Mouse (Mus musculus): Measurements from ENCODE around the gene Lrrc26.

Lrrc26 gene

GRCm38 (mm10) chr2:25293706-25294105, 4.0 kb downstream of the Lrrc26 start:
- no peak for DNase-seq (ENCODE audit: low spot score in 2 of 2)

GRCm38 (mm10) chr2:25297093-25297492, 7.4 kb downstream of the Lrrc26 start:
- no peak for DNase-seq (ENCODE audit: low spot score in 2 of 2)

- DNase-seq (ENCODE audit: low spot score in 2 of 2), result no peak
Measured at GRCm38 (mm10) chr2:25298046-25298445, 8.3 kb downstream of the Lrrc26 start.

GRCm38 (mm10) chr2:25303452-25303851, 13.7 kb downstream of the Lrrc26 start:
- no peak for DNase-seq (ENCODE audit: low spot score in 2 of 2)

- no peak for DNase-seq (ENCODE audit: low spot score in 2 of 2)
Measured at GRCm38 (mm10) chr2:25303931-25304656, 14.4 kb downstream of the Lrrc26 start.

- DNase-seq (ENCODE audit: low spot score in 2 of 2), result no peak
Measured at GRCm38 (mm10) chr2:25304657-25305541, 15.2 kb downstream of the Lrrc26 start.

DNA sequence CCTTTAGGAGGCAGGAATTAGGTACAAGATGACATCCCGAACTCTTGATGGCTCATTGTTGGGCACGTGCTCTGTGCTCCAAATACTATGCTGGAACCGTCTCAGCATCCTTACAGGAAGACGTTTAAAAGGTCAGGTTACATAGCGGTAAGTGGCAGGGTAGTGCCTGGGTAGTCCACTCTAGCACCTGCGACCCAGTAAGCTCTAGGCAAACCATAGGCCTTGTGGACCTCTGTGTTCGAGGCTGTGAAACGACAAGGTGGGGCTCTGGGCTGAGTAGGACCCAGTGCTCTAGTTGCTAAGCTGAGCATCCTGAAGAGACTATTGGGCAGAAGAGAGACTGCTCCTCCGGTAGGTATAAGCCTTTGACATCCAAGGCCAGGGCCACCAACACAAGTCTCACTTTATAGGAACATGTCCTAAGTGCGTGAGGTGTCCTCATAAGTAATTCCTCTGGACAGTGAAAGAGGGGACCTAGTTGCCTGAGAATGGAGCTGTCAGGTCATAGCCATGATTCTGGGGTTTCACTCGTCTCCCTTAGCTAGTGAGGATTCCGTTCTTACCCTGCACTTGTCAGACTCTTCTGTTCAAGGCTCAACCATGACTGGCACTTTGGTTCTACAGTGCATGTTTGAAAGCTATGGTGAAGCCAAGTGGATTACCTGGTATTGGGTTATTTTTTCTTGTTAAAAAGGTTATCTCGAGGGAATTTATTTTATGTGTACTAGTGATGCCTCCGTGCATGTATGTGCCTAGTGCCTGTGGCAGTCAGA, 16.1 kb downstream of the Lrrc26 start:
- no peak for DNase-seq (ENCODE audit: low spot score in 2 of 2)

DNA sequence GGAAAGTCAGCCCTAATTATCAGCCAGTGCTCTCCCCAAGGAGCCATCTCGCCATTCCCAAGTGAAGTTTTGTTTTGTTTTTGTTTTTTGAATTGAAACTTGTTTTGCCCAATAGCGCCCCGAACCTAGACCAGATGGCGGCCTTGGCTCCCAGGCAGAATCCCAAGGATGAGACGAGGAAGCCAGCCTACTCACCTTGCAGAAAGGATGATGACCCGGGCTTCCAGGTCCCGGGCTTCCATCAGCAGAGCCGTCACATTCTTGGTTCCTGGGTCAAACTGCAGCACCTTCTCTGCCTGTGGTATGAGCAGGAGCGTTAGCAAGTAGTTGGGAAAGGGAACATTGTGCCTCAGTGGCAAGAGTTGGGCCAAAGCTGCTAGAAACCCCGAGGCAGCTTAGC, 20.5 kb downstream of the Lrrc26 start:
- DNase-seq (ENCODE audit: low spot score in 2 of 2), result no peak

- DNase-seq (ENCODE audit: low spot score in 2 of 2), result no peak
Measured at GRCm38 (mm10) chr2:25310969-25311368, 21.3 kb downstream of the Lrrc26 start.

DNA sequence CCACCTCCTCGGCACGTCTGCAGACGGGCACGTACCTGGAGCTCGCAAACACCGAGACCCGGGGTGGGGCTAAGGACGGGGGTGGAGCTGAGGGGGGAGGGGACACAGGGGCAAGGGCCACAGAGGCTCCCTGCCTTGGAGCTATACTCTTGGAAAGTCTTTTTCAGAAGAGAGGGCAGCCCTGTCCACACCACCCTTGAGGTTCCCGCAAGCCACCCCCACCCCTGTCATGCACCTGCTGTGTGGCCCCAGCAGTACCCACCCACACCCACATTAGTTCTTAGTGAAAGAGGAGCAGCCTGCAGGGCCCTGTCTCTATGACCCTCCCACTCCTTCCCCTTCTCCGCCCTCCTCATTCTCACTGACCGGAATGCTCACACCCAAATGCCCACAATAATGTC, 21.8 kb downstream of the Lrrc26 start:
- no peak for DNase-seq (ENCODE audit: low spot score in 2 of 2)

- no peak for DNase-seq (ENCODE audit: low spot score in 2 of 2)
Measured at GRCm38 (mm10) chr2:25318119-25318966, 28.6 kb downstream of the Lrrc26 start.

DNA sequence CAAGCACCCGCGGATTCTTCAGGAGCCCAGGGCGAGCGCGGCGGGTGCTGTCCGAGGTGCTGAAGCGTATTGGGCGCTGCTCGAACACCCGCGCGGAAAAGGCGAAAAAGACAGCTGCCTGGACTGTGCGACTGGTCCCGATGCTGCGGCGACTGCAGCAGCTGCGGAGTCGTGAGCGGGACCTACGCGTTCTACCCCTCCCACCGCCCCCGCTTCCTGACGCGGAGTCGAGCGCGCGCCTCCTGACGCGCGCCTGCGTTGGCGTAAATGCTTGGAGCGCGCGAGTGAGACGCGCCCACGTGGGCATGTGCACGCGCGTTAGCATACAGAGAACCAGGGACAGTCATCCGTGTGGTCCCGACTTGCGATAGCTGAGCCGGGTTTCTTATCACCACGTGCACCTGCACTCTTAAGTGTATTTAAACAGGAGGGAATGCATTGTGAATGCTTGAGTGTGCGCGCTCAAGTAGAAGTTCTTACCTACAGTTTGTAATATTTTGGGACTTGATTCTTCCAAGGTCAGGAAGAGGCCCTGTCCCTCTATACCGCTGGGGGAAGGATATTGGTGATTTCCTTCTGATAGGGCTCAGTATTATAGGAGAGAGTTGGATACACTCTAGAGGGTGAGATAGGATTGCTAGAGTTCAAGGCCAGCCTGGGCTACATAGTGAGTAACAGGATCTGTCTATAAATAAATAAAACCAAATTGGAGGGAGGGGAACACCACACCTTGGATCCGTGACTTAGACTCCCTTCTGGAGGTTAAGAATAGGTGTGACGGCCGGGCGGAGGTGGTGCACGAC, 29.5 kb downstream of the Lrrc26 start, which contains the start of gene Grin1:
Grin1 (minus strand) TSS at position 217 of the 803 bp plus-strand sequence.
- DNase-seq (ENCODE audit: low spot score in 2 of 2), result peak; percentile 20 to 21

DNA sequence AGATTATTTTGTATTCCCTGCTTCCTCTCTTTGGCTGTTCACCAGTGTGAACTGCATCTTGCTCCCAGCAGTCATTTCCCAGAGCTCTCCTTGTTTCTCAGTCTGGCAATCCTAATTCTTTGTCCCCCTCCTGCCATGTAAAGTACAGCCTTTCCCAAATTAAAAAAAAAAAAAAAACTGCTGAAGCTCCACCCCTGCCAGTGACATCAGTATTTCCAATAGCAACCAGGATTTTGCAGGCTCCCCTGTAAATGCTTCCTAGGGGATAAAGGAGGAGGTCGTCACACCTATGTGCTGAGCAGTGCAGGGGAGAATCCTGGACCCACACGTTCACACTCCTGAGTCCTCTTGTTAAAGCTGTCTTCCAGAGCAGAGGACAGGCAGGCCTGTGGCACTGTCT, 30.4 kb downstream of the Lrrc26 start:
- DNase-seq (ENCODE audit: low spot score in 2 of 2), result no peak

GRCm38 (mm10) chr2:25326036-25326435, 36.3 kb downstream of the Lrrc26 start:
- DNase-seq (ENCODE audit: low spot score in 2 of 2), result no peak

DNA sequence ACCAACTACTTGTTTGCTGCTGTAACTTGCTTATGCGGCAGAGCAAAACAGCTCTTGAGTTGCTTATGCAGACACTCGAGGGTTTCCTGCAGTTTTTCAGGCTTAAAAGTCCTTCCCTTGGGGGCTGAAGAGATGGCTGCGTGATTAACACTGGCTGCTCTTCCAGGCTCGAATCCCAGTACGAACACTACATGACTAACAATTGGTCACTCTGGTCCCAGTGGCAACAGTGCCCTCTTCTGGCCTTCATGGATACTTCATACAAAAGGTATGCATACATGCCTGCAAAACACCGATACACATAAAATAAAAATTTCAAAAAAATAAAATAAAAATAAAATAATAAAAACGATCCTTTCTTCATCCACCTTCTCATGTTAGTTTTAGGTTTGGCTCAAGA, 38.7 kb downstream of the Lrrc26 start:
- peak in 1 of 2 experiments; percentile 22 for DNase-seq (ENCODE audit: low spot score in 2 of 2)

DNA sequence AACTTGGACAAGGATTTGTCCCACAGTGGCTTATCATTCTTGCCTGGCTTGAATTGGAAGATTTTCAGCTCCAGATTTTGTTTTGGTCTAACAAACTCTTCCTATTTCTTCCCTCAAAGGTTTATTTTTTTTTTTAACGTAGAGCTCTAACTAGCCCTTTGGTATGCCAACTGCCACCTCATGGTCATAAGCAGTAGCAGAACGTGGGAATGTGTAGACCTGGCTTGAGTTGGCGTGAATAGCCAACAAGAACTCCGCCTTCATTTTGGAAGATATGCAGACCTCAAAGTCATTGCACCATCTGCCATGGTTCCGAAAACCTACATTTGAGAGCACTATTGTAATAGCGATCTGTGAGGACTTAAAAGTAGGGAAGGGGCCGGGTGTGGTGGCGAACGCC, 41.8 kb downstream of the Lrrc26 start:
- no peak for DNase-seq (ENCODE audit: low spot score in 2 of 2)

- peak; percentile 99 for DNase-seq (ENCODE audit: low spot score in 2 of 2)
Measured at GRCm38 (mm10) chr2:25332286-25333160, 42.8 kb downstream of the Lrrc26 start, which contains the start of gene Man1b1. Man1b1 (plus strand) TSS chr2:25332338.

GRCm38 (mm10) chr2:25333569-25333968, 43.9 kb downstream of the Lrrc26 start:
- no peak for DNase-seq (ENCODE audit: low spot score in 2 of 2)

DNA sequence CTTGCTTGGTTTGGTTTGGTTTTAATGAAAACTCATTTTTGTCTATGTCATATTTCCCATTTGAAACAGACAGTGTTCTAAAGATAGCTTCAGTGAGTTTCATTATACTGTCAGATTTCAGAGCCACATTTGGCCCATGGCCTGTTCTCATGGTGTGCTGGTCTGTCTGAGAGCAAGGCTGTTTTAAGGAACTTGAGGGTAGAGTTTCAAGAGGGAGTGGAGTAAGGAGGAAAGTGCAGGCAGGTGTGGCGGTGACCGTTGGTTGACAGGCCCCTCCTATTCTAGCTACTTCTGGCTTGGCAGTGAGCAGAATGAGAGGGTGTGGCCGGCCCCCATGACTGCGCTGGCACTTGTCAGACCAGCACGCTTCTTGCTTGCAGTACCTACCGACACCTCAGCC, 48.6 kb downstream of the Lrrc26 start:
- no peak for DNase-seq (ENCODE audit: low spot score in 2 of 2)

Data from spleen, postnatal 36 days (tissue).